Mouse (Mus musculus) bone marrow, adult 2 months (tissue): ENCODE results near the gene Kars.

ENCODE experiments used
- CTCF ChIP-seq: fragments of 200-500 bp; IDR thresholded peaks from 2 replicates; pipeline ENCODE4 v1.5.1; 2011; ENCODE audit warnings: low read length, control low read depth; ENCODE audit not compliant: control insufficient read depth, insufficient read depth
- POLR2A ChIP-seq: fragments of 200-500 bp; IDR thresholded peaks from 2 replicates; pipeline ENCODE4 v1.6.1; 2011; ENCODE audit warnings: low read depth, mild to moderate bottlenecking, control low read depth, low read length, borderline replicate concordance; ENCODE audit not compliant: control insufficient read depth

DNA sequence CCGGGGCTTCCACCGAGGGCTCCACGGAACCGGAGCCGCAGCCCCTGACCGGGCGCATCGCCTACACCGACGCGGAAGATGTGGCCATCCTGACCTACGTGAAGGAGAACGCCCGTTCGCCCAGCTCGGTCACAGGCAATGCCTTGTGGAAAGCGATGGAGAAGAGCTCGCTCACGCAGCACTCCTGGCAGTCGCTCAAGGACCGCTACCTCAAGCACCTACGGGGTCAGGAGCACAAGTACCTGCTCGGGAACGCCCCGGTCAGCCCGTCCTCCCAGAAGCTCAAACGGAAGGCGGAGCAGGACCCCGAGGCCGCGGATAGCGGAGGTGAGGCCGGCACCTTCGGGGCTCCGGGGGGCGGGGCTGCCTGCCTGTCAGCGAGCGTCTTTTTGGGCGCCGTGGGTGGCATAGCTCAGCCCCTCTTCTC lies 706 bp upstream of the Kars start:
- TF ChIP-seq POLR2A (no peak), CTCF (no peak)
